Mouse (Mus musculus) midbrain, embryonic 14.5 days (tissue): ENCODE data around the gene Maml3. TPM values are rescaled to one million over a fixed set of nuclear protein-coding genes. Genes with fewer than 3 reads are reported as not detected.

Source experiments
- ATAC-seq: fragments of 200-750 bp; cut with Nextera tagmentation; 2 replicates; pipeline ENCODE4 v1.8.0; 2017; ENCODE audit warnings: moderate number of reproducible peaks, moderate library complexity; ENCODE audit not compliant: low FRiP score, low TSS enrichment
- DNase-seq: peaks from one replicate; pipeline ENCODE4 v3.0.0-alpha.2; 2015
- H3K27ac ChIP-seq: fragments of 300-500 bp; sonication (generic); replicated peaks from 2 replicates; pipeline ENCODE4 v1.5.1; 2014; ENCODE audit warnings: mild to moderate bottlenecking, low read depth, low read length, moderate library complexity
- H3K27me3 ChIP-seq: fragments of 300-500 bp; sonication (generic); 2 replicates; pipeline ENCODE4 v1.6.1; 2014; ENCODE audit warnings: low read length, control low read depth, mixed read lengths; ENCODE audit not compliant: control insufficient read depth, insufficient read depth
- H3K36me3 ChIP-seq: fragments of 300-500 bp; sonication (generic); 2 replicates; pipeline ENCODE4 v1.6.1; 2014; ENCODE audit warnings: low read length, control low read depth; ENCODE audit not compliant: control insufficient read depth, insufficient read depth
- H3K4me1 ChIP-seq: fragments of 300-500 bp; sonication (generic); 2 replicates; pipeline ENCODE4 v1.6.1; 2014; ENCODE audit warnings: mild to moderate bottlenecking, antibody characterized with exemption, low read length, control low read depth; ENCODE audit not compliant: control insufficient read depth, insufficient read depth
- H3K4me2 ChIP-seq: fragments of 300-500 bp; sonication (generic); 2 replicates; pipeline ENCODE4 v1.6.1; 2014; ENCODE audit warnings: mild to moderate bottlenecking, low read length, moderate library complexity
- H3K4me3 ChIP-seq: fragments of 300-500 bp; sonication (generic); replicated peaks from 2 replicates; pipeline ENCODE4 v1.5.1; 2014; ENCODE audit warnings: low read depth, low read length
- H3K9ac ChIP-seq: fragments of 300-500 bp; sonication (generic); replicated peaks from 2 replicates; pipeline ENCODE4 v1.6.1; 2014; ENCODE audit warnings: mild to moderate bottlenecking, low read length, moderate library complexity
- H3K9me3 ChIP-seq: fragments of 300-500 bp; sonication (generic); 2 replicates; pipeline ENCODE4 v1.6.1; 2016; ENCODE audit warnings: low read length, control low read depth, mixed read lengths; ENCODE audit not compliant: control insufficient read depth
- WGBS: fragments of 180-500 bp; shearing (Covaris S2); extraction: QIAGEN DNeasy Blood & Tissue Kit; methylation state at CpG from one replicate; pipeline ENCODE4 v1.1.7; 2014; 5-methylcytosine and 5-hydroxymethylcytosine counted together
- polyA plus RNA-seq: library from polyadenylated mRNA; unstranded; fragments of >200 nt; fragmentation: Nextera tagmentation; extraction: Ambion mirVana; gene quantifications from 2 replicates; pipeline ENCODE4 v1.2.1, GENCODE M21; 2014

Gene Maml3
- 8.4 and 10.3 TPM in 2 replicates for polyA plus RNA-seq

DNA sequence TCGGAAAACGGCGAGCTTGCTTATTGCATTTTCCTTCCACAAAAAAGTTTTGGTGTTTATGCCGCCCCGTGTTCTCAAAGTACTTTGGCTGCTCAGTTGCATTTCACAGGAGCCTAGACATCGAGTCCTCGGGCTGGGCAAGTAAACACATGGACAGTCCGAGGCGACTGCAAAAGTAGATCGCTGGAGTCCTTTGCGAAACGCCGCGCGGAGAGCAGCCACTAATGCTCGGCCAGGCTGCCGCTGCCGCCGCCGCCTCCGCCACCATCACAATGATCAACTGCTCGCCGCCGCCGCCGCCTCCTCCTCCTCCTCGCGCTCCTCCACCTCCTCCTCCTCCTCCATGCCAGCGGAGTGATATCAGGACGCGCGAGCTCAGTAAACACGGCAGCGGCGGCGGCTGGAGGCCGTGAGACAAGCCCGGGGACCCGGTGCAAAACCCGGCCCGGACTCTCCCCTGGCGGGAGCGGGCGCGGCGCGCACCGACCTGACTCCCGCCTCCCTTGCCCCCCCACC, at the start of gene Maml3:
Maml3 (minus strand) TSS at position 441 of the 516 bp plus-strand sequence.
- H3K36me3 ChIP-seq = no peaks in the 10 kb centered on the region
- H3K9me3 ChIP-seq = no peaks in the 10 kb centered on the region
- H3K27me3 ChIP-seq = no peaks in the 10 kb centered on the region
- DNase-seq (peak; percentile 96), ATAC-seq (peak; percentile 38)
- under 1% methylated on average over 44 of the region's 49 CpGs for WGBS
- peak within 1 kb of the TSS; percentile 92 for H3K9ac ChIP-seq
- H3K4me1 ChIP-seq = 0 out of 2 replicates have a peak, but pooled peaks cover 3% of the 10 kb centered on the region
- peak within 1 kb of the TSS; percentile 82 for H3K4me2 ChIP-seq
- H3K4me3 ChIP-seq = peak within 1 kb of the TSS; percentile 88
- H3K27ac ChIP-seq = peak within 1 kb of the TSS; percentile 100

DNA sequence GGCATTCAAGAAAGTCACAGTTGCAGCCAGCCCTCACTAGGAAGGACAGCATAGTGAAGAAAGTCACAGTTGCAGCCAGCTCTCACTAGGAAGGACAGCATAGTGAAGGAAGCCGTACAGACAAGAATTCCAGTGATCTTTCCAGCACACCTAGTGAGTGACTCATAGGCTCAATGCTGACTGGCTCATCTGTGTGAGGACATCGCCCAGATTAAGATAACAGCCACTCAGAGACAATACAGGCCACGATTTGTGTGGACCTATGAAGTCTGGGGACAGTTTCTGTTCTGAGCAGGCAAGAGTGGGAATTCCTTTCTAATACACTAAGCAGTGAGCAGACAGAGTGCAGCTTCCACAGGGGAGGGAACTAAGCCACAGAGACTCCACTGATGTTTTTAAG, 46.3 kb upstream of the Maml3 start:
- Histone ChIP-seq H3K27ac (no peak overlapping the region), H3K4me2 (no peak overlapping the region), H3K4me1 (no peaks in the 10 kb centered on the region), H3K9me3 (no peaks in the 10 kb centered on the region), H3K27me3 (no peaks in the 10 kb centered on the region), H3K9ac (no peak overlapping the region), H3K4me3 (no peak overlapping the region), H3K36me3 (no peaks in the 10 kb centered on the region)
- DNase-seq (no peak), ATAC-seq (no peak)
- WGBS = 71% methylated on average over 3 of the region's 3 CpGs

DNA sequence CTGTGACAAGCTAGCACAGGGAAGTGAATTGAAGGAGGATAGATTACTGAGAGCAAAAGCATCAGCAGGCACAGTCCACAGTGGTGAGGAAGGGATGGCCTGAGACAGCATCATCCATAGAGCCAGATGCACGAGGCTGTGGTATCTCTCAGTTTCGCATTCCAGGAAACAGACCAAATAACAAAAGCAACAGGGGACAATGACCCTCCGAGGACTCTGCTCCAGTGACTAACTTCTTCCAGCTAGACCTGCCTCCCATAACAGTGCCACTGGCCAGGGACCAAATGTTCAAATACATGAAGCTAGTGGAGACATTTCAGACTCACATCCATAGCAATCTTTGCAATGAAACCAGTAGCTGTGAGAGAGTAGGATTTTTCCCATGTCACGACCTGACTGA, 43.4 kb upstream of the Maml3 start:
- 62% methylated on average over 4 of the region's 4 CpGs for WGBS
- ATAC-seq = no peak

GRCm38 (mm10) chr3:52144776-52145460, 40.0 kb upstream of the Maml3 start:
- DNase-seq (no peak), ATAC-seq (no peak)
- H3K9ac ChIP-seq = no peak overlapping the region
- H3K4me2 ChIP-seq = no peak overlapping the region
- no peaks in the 10 kb centered on the region for H3K9me3 ChIP-seq
- H3K27me3 ChIP-seq = no peaks in the 10 kb centered on the region
- no peaks in the 10 kb centered on the region for H3K36me3 ChIP-seq
- no peak overlapping the region for H3K27ac ChIP-seq
- no peaks in the 10 kb centered on the region for H3K4me1 ChIP-seq
- no peak overlapping the region for H3K4me3 ChIP-seq
- 91% methylated on average over 12 of the region's 12 CpGs for WGBS

More for the DNA sequence above, 43.4 kb upstream of the Maml3 start:
- Histone ChIP-seq H3K4me1 (no peaks in the 10 kb centered on the region), H3K9ac (no peak overlapping the region), H3K4me3 (no peak overlapping the region), H3K27ac (no peak overlapping the region), H3K27me3 (no peaks in the 10 kb centered on the region), H3K9me3 (no peaks in the 10 kb centered on the region), H3K36me3 (no peaks in the 10 kb centered on the region), H3K4me2 (no peak overlapping the region)
- no peak for DNase-seq

DNA sequence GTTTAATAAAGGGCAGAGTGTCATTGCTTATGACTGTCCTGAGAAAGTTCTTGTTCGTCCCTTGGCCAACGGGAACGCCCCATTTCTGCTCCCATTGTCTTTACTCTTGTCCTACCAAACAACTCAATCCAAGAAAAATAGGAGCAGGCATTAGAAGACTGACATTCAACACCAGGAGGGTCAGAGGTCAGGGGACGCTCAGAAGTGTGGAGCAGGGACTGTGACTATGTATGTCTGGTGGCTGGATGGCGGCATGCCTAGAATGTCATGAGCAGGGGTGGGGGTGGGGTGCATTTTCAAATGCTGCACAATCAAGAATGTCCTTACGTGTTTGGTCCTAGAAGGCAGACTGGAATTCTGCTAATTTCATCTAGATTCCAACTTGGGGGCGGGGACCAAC, 38.1 kb upstream of the Maml3 start:
- Histone ChIP-seq H3K9me3 (no peaks in the 10 kb centered on the region), H3K27ac (no peak overlapping the region)
- no peak for ATAC-seq

GRCm38 (mm10) chr3:52140162-52140561, 35.3 kb upstream of the Maml3 start:
- peak; percentile 65 for DNase-seq

More for the DNA sequence above, 38.1 kb upstream of the Maml3 start:
- no peak overlapping the region for H3K9ac ChIP-seq
- WGBS = 61% methylated on average over 7 of the region's 7 CpGs
- no peaks in the 10 kb centered on the region for H3K36me3 ChIP-seq
- DNase-seq = no peak
- H3K4me3 ChIP-seq = no peak overlapping the region
- no peaks in the 10 kb centered on the region for H3K27me3 ChIP-seq
- no peak overlapping the region for H3K4me2 ChIP-seq
- H3K4me1 ChIP-seq = no peaks in the 10 kb centered on the region

DNA sequence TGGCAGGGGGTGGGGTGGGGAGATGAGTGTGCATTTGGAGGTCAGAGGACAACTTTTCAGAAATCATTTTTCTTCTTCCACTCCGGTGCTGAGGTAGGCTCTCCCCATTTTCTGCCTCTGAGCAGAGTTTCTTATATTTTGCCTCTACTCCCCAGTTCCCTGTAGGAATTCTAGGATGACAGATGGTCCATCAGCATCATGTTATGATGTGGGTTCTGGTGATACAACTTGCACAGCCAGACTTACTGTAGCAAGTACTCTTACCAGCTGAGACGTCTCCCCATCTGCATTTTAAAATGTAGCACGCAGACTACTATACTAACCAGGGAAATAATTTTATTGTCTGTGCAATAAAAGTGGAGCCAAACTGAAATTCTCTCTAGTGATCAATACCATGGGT, 20.5 kb upstream of the Maml3 start:
- DNase-seq = no peak
- ATAC-seq = no peak
- WGBS = 89% methylated on average over 3 of the region's 3 CpGs

More at GRCm38 (mm10) chr3:52140162-52140561, 35.3 kb upstream of the Maml3 start:
- no peak overlapping the region for H3K9ac ChIP-seq
- no peak overlapping the region for H3K4me3 ChIP-seq
- H3K4me1 ChIP-seq = no peaks in the 10 kb centered on the region
- no peak overlapping the region for H3K27ac ChIP-seq
- no peak overlapping the region for H3K4me2 ChIP-seq
- no peaks in the 10 kb centered on the region for H3K36me3 ChIP-seq
- 60% methylated on average over 16 of the region's 16 CpGs for WGBS
- H3K27me3 ChIP-seq = no peaks in the 10 kb centered on the region
- no peak for ATAC-seq
- H3K9me3 ChIP-seq = no peaks in the 10 kb centered on the region

DNA sequence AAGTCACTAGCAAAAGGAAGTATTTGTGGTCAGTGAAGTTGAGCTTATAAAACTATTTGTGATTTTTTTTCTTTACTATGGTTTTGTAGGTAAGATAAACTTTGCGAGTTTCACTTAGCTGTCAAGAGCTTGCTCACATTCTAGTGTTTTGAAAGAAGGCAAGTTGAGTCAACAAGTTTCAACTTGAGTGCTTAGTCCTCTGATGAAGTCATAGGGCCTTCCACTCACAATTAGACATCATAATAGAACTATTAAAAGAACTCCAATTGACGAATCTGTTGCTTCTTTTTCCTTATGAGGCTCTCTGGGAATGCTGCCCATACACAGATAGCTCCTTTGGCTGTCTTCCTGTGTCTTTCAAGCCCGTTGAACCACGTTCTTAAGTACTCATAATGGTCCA, 16.0 kb upstream of the Maml3 start:
- Histone ChIP-seq H3K36me3 (no peaks in the 10 kb centered on the region), H3K9ac (no peak overlapping the region), H3K4me3 (no peak overlapping the region), H3K4me2 (no peak overlapping the region), H3K4me1 (no peaks in the 10 kb centered on the region), H3K9me3 (no peaks in the 10 kb centered on the region), H3K27ac (no peak overlapping the region), H3K27me3 (no peaks in the 10 kb centered on the region)
- no peak for ATAC-seq
- WGBS = 77% methylated on average over 4 of the region's 4 CpGs
- DNase-seq = no peak

More for the DNA sequence above, 20.5 kb upstream of the Maml3 start:
- Histone ChIP-seq H3K4me3 (no peak overlapping the region), H3K9me3 (no peaks in the 10 kb centered on the region), H3K9ac (no peak overlapping the region), H3K4me2 (no peak overlapping the region), H3K27ac (no peak overlapping the region), H3K27me3 (no peaks in the 10 kb centered on the region), H3K4me1 (no peaks in the 10 kb centered on the region), H3K36me3 (no peaks in the 10 kb centered on the region)

GRCm38 (mm10) chr3:52119216-52119615, 14.3 kb upstream of the Maml3 start:
- WGBS = 94% methylated on average over 7 of the region's 7 CpGs
- H3K27ac ChIP-seq = no peak overlapping the region
- no peak overlapping the region for H3K4me2 ChIP-seq
- H3K4me3 ChIP-seq = no peak overlapping the region
- ATAC-seq = no peak
- no peaks in the 10 kb centered on the region for H3K36me3 ChIP-seq
- no peak for DNase-seq
- no peaks in the 10 kb centered on the region for H3K27me3 ChIP-seq
- H3K4me1 ChIP-seq = no peaks in the 10 kb centered on the region
- H3K9me3 ChIP-seq = no peaks in the 10 kb centered on the region
- no peak overlapping the region for H3K9ac ChIP-seq
